Mouse (Mus musculus): Measurements from ENCODE around the gene Agl.

The Agl gene

GRCm38 (mm10) chr3:116694955-116695665 lies 112.9 kb downstream of the Agl start:
- in situ Hi-C loops (cut with MboI, MseI) = no loop called here

GRCm38 (mm10) chr3:116694312-116694711 lies 113.7 kb downstream of the Agl start:
- in situ Hi-C loops (cut with MboI, MseI) = no loop called here

All from regulatory T cell (primary cell).